Mouse (Mus musculus): ENCODE measurements at regions not wholly inside any gene's neighbourhood (a gene's known extent, or its start where the extent isn't known, plus 50 kb on each side); places are given as distances from the start of the nearest gene placed in this dataset.

DNA sequence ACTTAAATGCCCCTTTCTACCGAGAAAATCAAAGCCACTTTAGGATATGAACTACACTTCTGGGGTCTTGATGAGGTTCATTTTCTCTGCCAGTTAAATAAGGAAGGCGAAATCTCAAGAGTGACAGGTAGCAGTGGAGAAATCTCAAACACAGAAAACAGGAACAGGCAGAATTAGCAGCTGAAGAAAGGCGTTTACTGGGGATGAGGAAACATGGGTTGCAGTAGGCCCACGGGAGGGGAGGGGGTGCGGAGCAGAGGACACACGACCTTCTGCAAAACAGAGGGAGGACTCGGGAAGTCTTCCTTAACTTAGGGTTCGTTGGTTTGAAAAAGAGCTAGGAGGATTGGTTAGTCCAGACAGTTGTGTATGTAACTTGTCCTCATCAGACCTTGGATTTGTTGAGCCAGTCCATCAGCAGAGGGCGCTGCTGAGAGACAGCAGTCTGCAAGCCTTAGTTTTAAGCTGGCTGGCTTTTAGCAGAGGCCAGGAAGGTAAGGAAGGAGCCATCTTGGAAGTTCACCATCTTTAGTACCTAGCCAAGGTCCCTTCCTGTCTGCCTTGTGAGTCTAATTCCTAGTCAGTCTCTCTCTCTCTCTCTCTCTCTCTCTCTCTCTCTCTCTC, 204.0 kb downstream of the Usp46 start:
- Histone ChIP-seq H3K27ac (replicated peaks; ENCODE audit: insufficient read depth, low read depth, low read length) (no peak overlapping the region), H3K4me3 (ENCODE audit: insufficient read depth, low read depth, low read length) (no peak overlapping the region), H3K79me2 (ENCODE audit: control insufficient read depth, insufficient read depth, low read length) (no peaks in the 10 kb centered on the region), H3K27me3 (ENCODE audit: control insufficient read depth, insufficient read depth, low read length) (no peaks in the 10 kb centered on the region), H3K4me1 (ENCODE audit: control insufficient read depth, insufficient read depth, low read length) (no peaks in the 10 kb centered on the region), H3K36me3 (ENCODE audit: control insufficient read depth, insufficient read depth, low read length) (no peaks in the 10 kb centered on the region), H3K9ac (ENCODE audit: low read depth, low read length) (no peak overlapping the region)
- peak; percentile 20 for DNase-seq (ENCODE audit: extremely low read depth, low read depth, low spot score)
- WGBS, result 70% methylated on average over 9 of the region's 9 CpGs
- TF ChIP-seq POLR2A (IDR thresholded peaks at IDR 0.05; ENCODE audit: extremely low read depth, insufficient read depth, low read length) (no peak), CTCF (IDR thresholded peaks at IDR 0.05; ENCODE audit: low read depth, low read length) (peak; percentile 53; the same call in 1 of the 2 replicates)

DNA sequence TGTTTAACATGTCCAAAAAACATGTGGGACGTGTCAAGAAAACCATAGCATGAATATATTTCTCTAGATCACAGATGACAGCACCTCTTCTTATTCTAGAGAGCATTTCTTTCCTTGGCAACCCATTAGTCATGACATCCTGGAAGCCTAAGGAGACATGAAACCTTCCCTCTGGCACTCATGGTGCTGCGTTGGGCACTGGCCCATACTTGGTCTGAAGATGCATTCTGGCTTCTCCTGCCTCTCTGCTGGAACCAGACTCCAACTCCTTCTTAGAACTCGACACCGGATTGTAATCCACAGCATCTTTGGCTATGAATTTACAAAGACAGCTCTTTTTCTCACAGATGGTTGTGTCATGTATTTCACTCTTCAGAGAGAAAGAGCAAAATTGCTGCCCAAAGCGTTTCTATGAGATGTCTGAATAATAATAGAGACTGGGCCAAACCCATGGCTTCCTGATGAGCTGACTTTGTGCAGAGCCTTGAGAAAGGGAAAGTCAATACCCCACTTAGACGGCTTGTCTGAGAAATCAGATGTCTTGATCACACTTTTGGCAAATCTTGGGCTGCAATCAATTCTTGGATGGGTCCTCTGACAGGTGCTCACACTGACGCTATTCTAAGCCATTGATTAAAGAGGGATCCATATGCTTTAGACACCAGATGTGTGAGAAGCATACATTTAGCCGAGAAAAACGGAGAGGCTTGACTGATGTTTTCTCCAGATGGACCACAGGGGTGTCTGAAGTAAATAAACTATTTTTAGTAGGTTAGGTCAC, 195.4 kb downstream of the Usp46 start:
- 80% methylated on average over 9 of the region's 9 CpGs for WGBS
- no peaks in the 10 kb centered on the region for H3K36me3 ChIP-seq (ENCODE audit: control insufficient read depth, insufficient read depth, low read length)

GRCm38 (mm10) chr5:73874770-73875169, 193.5 kb downstream of the Usp46 start:
- WGBS, result 70% methylated on average over 1 of the region's 1 CpGs
- no peak for TF ChIP-seq CTCF (IDR thresholded peaks at IDR 0.05; ENCODE audit: low read depth, low read length)
- no peak for TF ChIP-seq POLR2A (IDR thresholded peaks at IDR 0.05; ENCODE audit: extremely low read depth, insufficient read depth, low read length)
- H3K9ac ChIP-seq (ENCODE audit: low read depth, low read length), result no peak overlapping the region
- H3K27ac ChIP-seq (replicated peaks; ENCODE audit: insufficient read depth, low read depth, low read length), result no peak overlapping the region
- H3K36me3 ChIP-seq (ENCODE audit: control insufficient read depth, insufficient read depth, low read length), result no peaks in the 10 kb centered on the region
- no peaks in the 10 kb centered on the region for H3K4me1 ChIP-seq (ENCODE audit: control insufficient read depth, insufficient read depth, low read length)
- no peak overlapping the region for H3K4me3 ChIP-seq (ENCODE audit: insufficient read depth, low read depth, low read length)
- H3K27me3 ChIP-seq (ENCODE audit: control insufficient read depth, insufficient read depth, low read length), result no peaks in the 10 kb centered on the region
- no peaks in the 10 kb centered on the region for H3K79me2 ChIP-seq (ENCODE audit: control insufficient read depth, insufficient read depth, low read length)
- DNase-seq (ENCODE audit: extremely low read depth, low read depth, low spot score), result no peak

More for the DNA sequence above, 195.4 kb downstream of the Usp46 start:
- Histone ChIP-seq H3K9ac (ENCODE audit: low read depth, low read length) (no peak overlapping the region), H3K27ac (replicated peaks; ENCODE audit: insufficient read depth, low read depth, low read length) (no peak overlapping the region), H3K79me2 (ENCODE audit: control insufficient read depth, insufficient read depth, low read length) (no peaks in the 10 kb centered on the region), H3K27me3 (ENCODE audit: control insufficient read depth, insufficient read depth, low read length) (no peaks in the 10 kb centered on the region), H3K4me1 (ENCODE audit: control insufficient read depth, insufficient read depth, low read length) (no peaks in the 10 kb centered on the region), H3K4me3 (ENCODE audit: insufficient read depth, low read depth, low read length) (no peak overlapping the region)
- TF ChIP-seq CTCF (IDR thresholded peaks at IDR 0.05; ENCODE audit: low read depth, low read length) (no peak), POLR2A (IDR thresholded peaks at IDR 0.05; ENCODE audit: extremely low read depth, insufficient read depth, low read length) (no peak)
- no peak for DNase-seq (ENCODE audit: extremely low read depth, low read depth, low spot score)

DNA sequence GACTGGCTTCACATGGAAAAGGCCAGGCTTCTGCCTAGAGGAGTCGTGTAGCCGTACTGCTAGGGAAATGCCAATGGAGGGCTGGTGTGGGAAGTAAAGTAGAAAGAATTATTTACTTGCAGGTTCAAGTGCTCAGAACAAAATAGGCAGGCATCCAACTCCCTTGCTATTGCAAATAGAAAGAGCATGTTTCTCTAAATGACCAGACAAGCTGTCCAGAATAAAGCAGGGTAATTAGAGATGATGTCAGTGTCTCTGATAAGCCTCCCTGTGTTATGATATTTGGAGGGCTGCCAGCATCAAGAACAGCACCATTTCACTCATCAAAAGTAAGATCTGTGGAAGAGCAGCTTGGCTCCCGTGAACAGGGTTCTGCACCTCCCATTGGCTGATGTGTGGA, 192.4 kb downstream of the Usp46 start:
- Histone ChIP-seq H3K27me3 (ENCODE audit: control insufficient read depth, insufficient read depth, low read length) (no peaks in the 10 kb centered on the region), H3K79me2 (ENCODE audit: control insufficient read depth, insufficient read depth, low read length) (no peaks in the 10 kb centered on the region), H3K4me1 (ENCODE audit: control insufficient read depth, insufficient read depth, low read length) (no peaks in the 10 kb centered on the region), H3K36me3 (ENCODE audit: control insufficient read depth, insufficient read depth, low read length) (no peaks in the 10 kb centered on the region), H3K4me3 (ENCODE audit: insufficient read depth, low read depth, low read length) (no peak overlapping the region), H3K9ac (ENCODE audit: low read depth, low read length) (no peak overlapping the region), H3K27ac (replicated peaks; ENCODE audit: insufficient read depth, low read depth, low read length) (no peak overlapping the region)
- WGBS, result 69% methylated on average over 3 of the region's 3 CpGs
- TF ChIP-seq POLR2A (IDR thresholded peaks at IDR 0.05; ENCODE audit: extremely low read depth, insufficient read depth, low read length) (no peak), CTCF (IDR thresholded peaks at IDR 0.05; ENCODE audit: low read depth, low read length) (no peak)
- peak; percentile 45 for DNase-seq (ENCODE audit: extremely low read depth, low read depth, low spot score)

DNA sequence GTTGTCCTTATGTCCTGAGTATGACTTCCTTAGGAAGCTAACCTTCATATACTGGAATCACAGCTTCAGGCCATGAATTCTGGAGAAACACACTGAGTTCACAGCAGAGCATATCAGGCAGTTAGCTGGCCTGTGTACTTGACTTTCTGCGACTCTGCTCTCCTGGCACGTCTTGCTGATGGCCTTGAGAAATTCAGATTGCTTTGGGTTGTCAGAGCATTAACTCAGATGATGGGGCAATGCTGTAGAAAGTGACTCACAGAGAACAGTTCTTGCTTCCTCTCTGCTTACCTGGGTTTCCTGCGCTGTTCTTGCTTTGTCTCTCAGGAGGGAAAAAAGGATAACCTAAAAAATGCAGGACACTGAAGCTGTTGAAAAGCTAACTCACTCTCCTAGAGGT, 187.3 kb downstream of the Usp46 start:
- TF ChIP-seq POLR2A (IDR thresholded peaks at IDR 0.05; ENCODE audit: extremely low read depth, insufficient read depth, low read length) (no peak), CTCF (IDR thresholded peaks at IDR 0.05; ENCODE audit: low read depth, low read length) (no peak)
- no peaks in the 10 kb centered on the region for H3K27me3 ChIP-seq (ENCODE audit: control insufficient read depth, insufficient read depth, low read length)
- no peak overlapping the region for H3K9ac ChIP-seq (ENCODE audit: low read depth, low read length)
- no peak for DNase-seq (ENCODE audit: extremely low read depth, low read depth, low spot score)
- H3K4me3 ChIP-seq (ENCODE audit: insufficient read depth, low read depth, low read length), result no peak overlapping the region
- no peak overlapping the region for H3K27ac ChIP-seq (replicated peaks; ENCODE audit: insufficient read depth, low read depth, low read length)
- no peaks in the 10 kb centered on the region for H3K79me2 ChIP-seq (ENCODE audit: control insufficient read depth, insufficient read depth, low read length)
- no peaks in the 10 kb centered on the region for H3K4me1 ChIP-seq (ENCODE audit: control insufficient read depth, insufficient read depth, low read length)
- 82% methylated on average over 3 of the region's 3 CpGs for WGBS
- no peaks in the 10 kb centered on the region for H3K36me3 ChIP-seq (ENCODE audit: control insufficient read depth, insufficient read depth, low read length)

DNA sequence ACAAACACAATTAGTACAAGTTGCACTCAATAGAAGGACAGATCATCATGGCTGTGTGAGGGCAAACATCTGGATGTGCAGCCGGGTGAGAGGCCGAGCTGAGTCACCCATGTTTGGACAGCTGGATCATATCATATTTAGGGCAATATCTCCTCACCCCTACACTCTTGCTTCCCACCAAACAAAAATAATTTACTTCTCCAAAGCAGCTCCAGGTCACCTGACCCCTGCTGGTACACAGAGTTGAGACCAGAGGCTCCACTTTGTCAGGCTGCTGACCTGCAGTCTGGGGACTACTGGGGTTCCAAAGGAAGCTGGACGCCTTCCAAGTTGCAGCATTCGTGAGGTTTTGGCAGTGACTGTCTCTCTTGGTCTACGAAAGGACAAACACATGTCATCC, 186.3 kb downstream of the Usp46 start:
- Histone ChIP-seq H3K9ac (ENCODE audit: low read depth, low read length) (no peak overlapping the region), H3K36me3 (ENCODE audit: control insufficient read depth, insufficient read depth, low read length) (no peaks in the 10 kb centered on the region), H3K4me1 (ENCODE audit: control insufficient read depth, insufficient read depth, low read length) (no peaks in the 10 kb centered on the region), H3K4me3 (ENCODE audit: insufficient read depth, low read depth, low read length) (no peak overlapping the region), H3K27ac (replicated peaks; ENCODE audit: insufficient read depth, low read depth, low read length) (no peak overlapping the region), H3K79me2 (ENCODE audit: control insufficient read depth, insufficient read depth, low read length) (no peaks in the 10 kb centered on the region), H3K27me3 (ENCODE audit: control insufficient read depth, insufficient read depth, low read length) (no peaks in the 10 kb centered on the region)
- DNase-seq (ENCODE audit: extremely low read depth, low read depth, low spot score), result peak; percentile 52
- TF ChIP-seq CTCF (IDR thresholded peaks at IDR 0.05; ENCODE audit: low read depth, low read length) (no peak), POLR2A (IDR thresholded peaks at IDR 0.05; ENCODE audit: extremely low read depth, insufficient read depth, low read length) (no peak)
- WGBS, result 31% methylated on average over 5 of the region's 5 CpGs

Measured in liver, adult 2 months (tissue).